Mouse (Mus musculus) forebrain, postnatal 0 days (tissue): ENCODE measurements at regions not wholly inside any gene's neighbourhood (a gene's known extent, or its start where the extent isn't known, plus 50 kb on each side); places are given as distances from the start of the nearest gene placed in this dataset.

ENCODE experiments used
- ATAC-seq: fragments of 200-750 bp; cut with Nextera tagmentation; 2 replicates; pipeline ENCODE4 v1.8.0; 2017; ENCODE audit warnings: mild to moderate bottlenecking, moderate library complexity
- DNase-seq: peaks from one replicate; pipeline ENCODE4 v3.0.0-alpha.2; 2015
- H3K27ac ChIP-seq: fragments of 300-500 bp; sonication (generic); 2 replicates; pipeline ENCODE4 v1.5.1; 2014; ENCODE audit warnings: low read depth, mild to moderate bottlenecking, antibody characterized with exemption, low read length, moderate library complexity, mixed read lengths
- H3K27me3 ChIP-seq: fragments of 300-500 bp; sonication (generic); 2 replicates; pipeline ENCODE4 v1.6.1; 2014; ENCODE audit warnings: mild to moderate bottlenecking, low read length, mixed read lengths; ENCODE audit not compliant: insufficient read depth
- H3K36me3 ChIP-seq: fragments of 300-500 bp; sonication (generic); 2 replicates; pipeline ENCODE4 v1.6.1; 2014; ENCODE audit warnings: mild to moderate bottlenecking, moderate library complexity; ENCODE audit not compliant: insufficient read depth
- H3K4me1 ChIP-seq: fragments of 300-500 bp; sonication (generic); 2 replicates; pipeline ENCODE4 v1.6.1; 2014; ENCODE audit warnings: antibody characterized with exemption; ENCODE audit not compliant: insufficient read depth
- H3K4me2 ChIP-seq: fragments of 300-500 bp; sonication (generic); 2 replicates; pipeline ENCODE4 v1.6.1; 2014; ENCODE audit warnings: low read depth, mild to moderate bottlenecking, moderate library complexity
- H3K4me3 ChIP-seq: fragments of 300-500 bp; sonication (generic); 2 replicates; pipeline ENCODE4 v1.5.1; 2014; ENCODE audit warnings: low read depth, low read length, mixed read lengths
- H3K9ac ChIP-seq: fragments of 300-500 bp; sonication (generic); 2 replicates; pipeline ENCODE4 v1.6.1; 2014; ENCODE audit warnings: mild to moderate bottlenecking
- H3K9me3 ChIP-seq: fragments of 300-500 bp; sonication (generic); 2 replicates; pipeline ENCODE4 v1.6.1; 2016; ENCODE audit warnings: low read length
- CTCF ChIP-seq: sonication (generic); IDR thresholded peaks from 2 replicates; pipeline ENCODE4 v1.5.1; 2016; ENCODE audit warnings: antibody characterized with exemption, control low read depth, low read depth
- WGBS: fragments of 180-500 bp; shearing (Covaris S2); extraction: QIAGEN DNeasy Blood & Tissue Kit; methylation state at CpG from one replicate; pipeline ENCODE4 v1.1.7; 2014; 5-methylcytosine and 5-hydroxymethylcytosine counted together

DNA sequence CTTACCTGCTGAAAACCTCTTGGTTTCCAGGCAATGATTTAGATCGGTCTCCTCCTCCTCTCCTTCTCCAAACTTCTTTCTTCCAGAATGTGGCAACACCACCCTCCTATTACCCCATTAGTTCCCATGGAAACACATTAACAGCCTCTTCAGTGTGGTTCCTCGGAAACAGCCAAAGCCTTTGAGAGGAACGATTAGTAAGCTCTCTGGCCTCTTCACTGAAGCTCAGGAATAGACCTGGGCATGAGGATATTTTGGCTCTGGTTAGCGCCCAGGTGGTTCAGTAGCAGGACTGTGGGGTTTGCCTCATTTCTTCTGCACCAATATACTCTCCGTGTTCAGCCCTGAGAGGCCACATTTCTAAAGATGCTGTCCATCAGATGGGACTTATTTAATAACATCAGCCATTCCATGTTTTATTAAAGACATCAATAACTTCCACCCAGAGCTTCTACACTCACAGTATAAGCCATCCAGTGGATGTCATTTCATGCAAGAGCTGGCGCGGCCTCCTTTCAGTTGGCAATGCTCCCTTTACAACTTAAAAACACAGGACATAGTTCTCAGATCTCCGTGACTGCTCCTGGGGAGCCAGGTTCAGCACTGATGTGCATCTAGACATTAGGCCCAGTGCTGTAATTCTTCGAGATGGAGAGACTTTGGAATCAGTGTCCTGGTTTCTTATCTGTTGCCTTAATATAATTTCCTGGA lies 52.9 kb upstream of the Tcl1b2 start:
- no peaks in the 10 kb centered on the region for H3K36me3 ChIP-seq
- ATAC-seq = peak; percentile 69
- H3K27me3 ChIP-seq = no peaks in the 10 kb centered on the region
- H3K9me3 ChIP-seq = no peaks in the 10 kb centered on the region
- TF ChIP-seq CTCF = no peak
- WGBS = 34% methylated on average over 9 of the region's 9 CpGs
- H3K9ac ChIP-seq = no peak overlapping the region
- H3K4me2 ChIP-seq = no peak overlapping the region
- peak; percentile 47 for DNase-seq
- no peak overlapping the region for H3K4me3 ChIP-seq
- H3K27ac ChIP-seq = peak overlapping the region; percentile 64
- H3K4me1 ChIP-seq = peaks cover 17% of the 10 kb centered on the region; the same call in 1 of the 2 replicates

DNA sequence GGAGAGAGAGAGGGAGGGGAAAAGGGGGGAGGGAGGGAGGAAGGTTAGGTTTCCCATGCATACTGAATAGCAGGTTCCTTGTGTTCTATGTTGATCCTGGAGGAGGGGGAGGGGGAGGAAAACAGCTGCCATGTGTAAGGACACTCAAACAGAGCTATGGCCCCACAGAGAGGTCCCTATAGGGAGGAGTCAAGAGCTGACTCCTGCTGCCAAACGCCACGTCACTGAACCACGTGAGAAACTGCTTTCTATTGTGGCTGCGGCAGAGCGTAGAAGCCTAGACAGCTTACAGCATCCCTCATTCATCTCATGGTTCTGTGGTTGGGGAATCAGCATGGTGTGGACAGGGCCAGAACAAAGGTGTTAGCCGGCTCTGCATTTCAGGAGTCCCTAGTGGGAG lies 52.3 kb upstream of the Tcl1b2 start:
- 26% methylated on average over 6 of the region's 6 CpGs for WGBS
- Histone ChIP-seq H3K9ac (no peak overlapping the region), H3K9me3 (no peaks in the 10 kb centered on the region), H3K27me3 (no peaks in the 10 kb centered on the region), H3K4me1 (peaks cover 17% of the 10 kb centered on the region; the same call in 1 of the 2 replicates), H3K4me2 (no peak overlapping the region), H3K27ac (peak overlapping the region; percentile 64), H3K4me3 (no peak overlapping the region), H3K36me3 (no peaks in the 10 kb centered on the region)
- TF ChIP-seq CTCF = no peak
- DNase-seq (peak; percentile 79), ATAC-seq (peak; percentile 91)
